Mouse (Mus musculus) embryonic fibroblast, embryonic 13.5 days (primary cell): Measurements from ENCODE around the gene Olfr304.

Source experiments
- CTCF ChIP-seq: IDR thresholded peaks from 2 replicates; pipeline ENCODE4 v1.5.1; 2011; ENCODE audit warnings: mild to moderate bottlenecking, control low read depth, low read length, moderate library complexity, borderline replicate concordance; ENCODE audit not compliant: insufficient read depth
- POLR2A ChIP-seq: IDR thresholded peaks from 2 replicates; pipeline ENCODE4 v1.6.1; 2011; ENCODE audit warnings: low read depth, mild to moderate bottlenecking, control low read depth, low read length, moderate library complexity

DNA sequence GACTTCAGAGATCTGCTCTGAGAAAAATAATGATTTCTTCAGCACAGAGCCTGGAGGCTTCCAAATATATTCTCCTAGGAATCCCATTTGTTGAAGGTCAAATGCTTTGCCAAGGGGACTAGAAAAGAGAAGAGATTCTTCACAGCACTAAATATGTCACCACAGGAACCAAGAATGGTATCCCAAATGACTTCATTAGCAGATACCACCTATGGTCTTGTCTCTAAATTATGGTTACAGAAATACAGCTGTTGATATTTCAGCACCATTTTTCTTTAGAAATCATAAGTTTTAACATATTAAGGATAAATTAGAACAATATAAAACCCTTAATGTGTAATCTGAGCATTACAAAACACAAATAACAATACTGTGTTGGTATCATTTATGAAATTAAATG is 11.2 kb upstream of the Olfr304 start, which contains the start of gene Olfr303:
- TF ChIP-seq POLR2A = no peak
- TF ChIP-seq CTCF = no peak
